15 mouse cellular contexts compared by ENCODE assay signal in genomic region chr1:183965341-183965740, GRCm38 (mm10).
"Had no signal": no experiment of that assay in that cellular context is flagged by ENCODE, and none has a peak within 500 bp of the region (broad histone marks: within the 10 kb centered on the region; RNA-seq: fewer than 3 reads in every experiment).

No protein-coding gene starts in this region.

- DNase-seq: liver, embryonic 13.5 days; liver, postnatal 0 days; lung, adult 2 months; lung, postnatal 14 days; lung, postnatal 36 days; right cerebral cortex, postnatal 14 days; right cerebral cortex, postnatal 4 days; spleen, adult 18-20 months had no signal

- H3K4me1 ChIP-seq: liver, embryonic 13.5 days; liver, embryonic 15.5 days; lung, embryonic 15.5 days; megakaryocyte, embryonic 14.5 days; midbrain, embryonic 13.5 days; neural tube, embryonic 12.5 days had no signal

- H3K27me3 ChIP-seq: liver, embryonic 13.5 days; liver, embryonic 15.5 days; lung, embryonic 15.5 days; midbrain, embryonic 13.5 days; midbrain, embryonic 15.5 days; neural tube, embryonic 12.5 days had no signal

- H3K27ac ChIP-seq: liver, embryonic 13.5 days; liver, embryonic 15.5 days; lung, embryonic 15.5 days; macrophage; midbrain, embryonic 13.5 days; midbrain, embryonic 15.5 days; neural tube, embryonic 12.5 days had no signal

- H3K4me3 ChIP-seq: liver, embryonic 13.5 days; liver, embryonic 15.5 days; lung, embryonic 15.5 days; megakaryocyte, embryonic 14.5 days; midbrain, embryonic 13.5 days; midbrain, embryonic 15.5 days; neural tube, embryonic 12.5 days had no signal

- H3K36me3 ChIP-seq: liver, embryonic 13.5 days; liver, embryonic 15.5 days; lung, embryonic 15.5 days; midbrain, embryonic 13.5 days; midbrain, embryonic 15.5 days; neural tube, embryonic 12.5 days had no signal
